Mouse (Mus musculus): Measurements from ENCODE around the gene Polr1b.

The Polr1b gene

DNA sequence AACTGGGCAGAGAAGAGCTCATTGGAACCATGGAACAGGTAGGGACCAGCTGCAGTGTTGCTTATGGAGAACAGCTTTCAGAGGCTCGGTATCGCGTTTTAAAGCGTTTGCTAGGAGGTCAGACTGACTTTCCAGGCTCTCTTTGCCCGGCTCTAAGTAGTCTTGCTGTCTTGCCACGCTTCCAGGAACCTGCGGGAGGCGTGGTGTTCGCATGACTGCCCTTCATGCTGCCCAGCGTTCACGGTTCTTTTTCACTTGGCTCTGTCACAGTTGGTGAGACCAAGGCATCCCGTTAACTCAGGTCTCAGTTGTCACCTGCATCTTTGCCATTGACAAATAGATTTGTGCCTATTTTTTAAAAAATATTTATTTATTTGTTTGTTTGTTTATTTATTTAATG lies 17.3 kb downstream of the Polr1b start:
- no peak for DNase-seq (ENCODE audit: low read depth)

DNA sequence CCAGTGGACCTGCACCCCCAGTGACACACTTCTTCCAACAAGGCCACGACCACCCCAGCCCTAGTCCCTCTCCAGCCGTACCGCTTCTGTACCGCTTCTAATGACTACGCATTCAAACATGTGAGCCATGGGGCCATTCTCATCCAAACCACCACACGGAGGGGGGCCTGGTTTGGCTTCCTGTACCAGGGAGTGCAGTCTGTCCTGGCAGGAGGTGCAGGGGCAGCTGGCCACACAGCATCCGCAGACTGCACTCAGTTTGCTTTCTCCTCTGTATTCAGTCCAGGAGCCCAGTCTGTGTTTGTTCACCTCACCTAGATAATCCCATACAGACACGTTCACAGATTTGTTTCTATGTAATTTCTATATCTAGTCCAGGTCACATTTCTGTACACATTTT lies 21.2 kb downstream of the Polr1b start:
- no peak for DNase-seq (ENCODE audit: low read depth)

DNA sequence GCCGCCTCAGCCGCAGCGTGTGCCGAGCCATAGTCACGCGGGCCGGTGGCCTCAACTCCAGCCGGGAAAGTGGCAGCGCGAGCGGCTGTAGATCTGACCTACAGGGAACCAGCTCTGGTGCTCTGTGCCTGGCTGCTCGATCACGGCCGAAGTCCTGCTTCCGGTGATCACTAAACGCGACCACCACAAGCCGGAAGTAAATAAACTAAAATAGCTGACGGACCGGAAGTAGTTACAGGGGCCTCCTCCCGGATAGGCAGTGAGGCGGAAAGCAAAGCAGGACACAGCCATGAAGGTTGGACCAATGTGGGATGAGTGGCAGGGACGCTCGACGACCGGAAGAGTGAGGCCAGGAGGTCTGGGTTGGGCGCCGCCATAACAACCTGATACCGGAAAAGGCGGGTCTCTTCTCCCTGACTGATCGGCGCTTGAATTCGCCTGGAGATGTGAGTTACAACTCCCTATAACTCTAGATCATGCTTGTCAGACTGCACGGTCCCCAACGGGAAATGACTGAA lies 28.7 kb downstream of the Polr1b start, which contains the start of gene Chchd5:
Chchd5 (plus strand) TSS at position 289 of the 518 bp plus-strand sequence.
- peak; percentile 84 for DNase-seq (ENCODE audit: low read depth)

DNA sequence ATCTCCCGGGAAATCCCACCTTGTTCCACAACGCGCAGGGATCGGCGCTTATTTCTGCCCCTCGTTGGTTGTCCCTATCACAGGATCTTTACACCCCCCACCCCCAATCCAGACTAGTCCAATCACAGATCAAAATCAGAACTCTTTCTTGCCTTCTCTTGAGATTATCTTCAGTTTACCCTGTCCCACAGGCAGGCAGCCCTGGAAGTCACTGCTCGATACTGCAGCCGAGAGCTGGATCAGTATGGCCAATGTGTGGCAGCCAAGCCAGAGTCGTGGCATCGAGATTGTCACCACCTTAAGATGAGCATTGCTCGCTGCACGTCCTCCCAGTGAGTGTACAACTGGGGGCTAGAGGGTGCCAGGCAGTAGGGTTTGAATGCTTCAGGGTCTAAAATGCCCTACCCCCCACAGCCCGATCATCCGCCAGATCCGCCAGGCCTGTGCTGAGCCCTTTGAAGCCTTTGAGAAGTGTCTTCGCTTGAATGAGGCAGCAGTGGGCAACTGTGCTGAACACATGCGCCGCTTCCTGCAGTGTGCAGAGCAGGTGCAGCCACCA lies 29.3 kb downstream of the Polr1b start:
- peak; percentile 13 for DNase-seq (ENCODE audit: low read depth)

DNA sequence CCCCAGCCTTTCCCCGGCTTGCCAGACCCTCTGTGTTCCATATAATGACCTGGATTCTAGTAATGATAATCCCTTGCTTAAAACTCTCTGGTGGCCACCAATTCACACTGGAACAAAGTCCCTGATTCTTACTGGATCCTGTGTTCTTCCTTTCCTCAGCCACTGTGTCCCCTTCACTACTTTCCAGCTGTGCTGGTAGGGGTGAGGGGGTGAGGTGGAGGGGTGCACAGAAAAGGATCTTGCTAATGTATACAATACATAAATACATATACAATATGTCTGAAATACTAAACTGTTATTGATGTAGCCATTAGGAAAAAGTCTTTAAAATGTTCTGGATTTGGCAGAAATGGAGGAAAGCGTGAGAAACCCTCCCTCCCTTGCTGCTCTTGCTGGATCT lies 30.0 kb downstream of the Polr1b start:
- DNase-seq (ENCODE audit: low read depth), result no peak

DNA sequence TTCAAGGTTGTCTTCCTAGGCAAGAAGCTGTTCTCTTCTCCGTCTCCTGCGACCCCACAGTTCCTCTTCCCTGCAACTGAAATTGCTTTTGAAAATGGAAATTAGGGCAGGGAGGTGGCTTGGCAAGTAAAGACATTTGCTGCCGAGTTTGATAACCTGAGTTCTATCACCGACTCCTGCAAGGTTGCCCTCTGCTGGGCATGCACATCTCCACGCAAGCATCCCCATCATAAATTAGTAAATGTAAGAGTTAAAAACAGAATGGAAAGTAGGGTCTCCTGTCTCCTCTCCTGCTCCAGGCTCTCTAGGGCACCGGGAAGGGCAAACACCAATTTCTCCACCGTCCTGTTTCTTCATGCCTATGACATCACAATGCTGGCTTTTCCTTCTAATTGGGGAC lies 31.4 kb downstream of the Polr1b start:
- no peak for DNase-seq (ENCODE audit: low read depth)

DNA sequence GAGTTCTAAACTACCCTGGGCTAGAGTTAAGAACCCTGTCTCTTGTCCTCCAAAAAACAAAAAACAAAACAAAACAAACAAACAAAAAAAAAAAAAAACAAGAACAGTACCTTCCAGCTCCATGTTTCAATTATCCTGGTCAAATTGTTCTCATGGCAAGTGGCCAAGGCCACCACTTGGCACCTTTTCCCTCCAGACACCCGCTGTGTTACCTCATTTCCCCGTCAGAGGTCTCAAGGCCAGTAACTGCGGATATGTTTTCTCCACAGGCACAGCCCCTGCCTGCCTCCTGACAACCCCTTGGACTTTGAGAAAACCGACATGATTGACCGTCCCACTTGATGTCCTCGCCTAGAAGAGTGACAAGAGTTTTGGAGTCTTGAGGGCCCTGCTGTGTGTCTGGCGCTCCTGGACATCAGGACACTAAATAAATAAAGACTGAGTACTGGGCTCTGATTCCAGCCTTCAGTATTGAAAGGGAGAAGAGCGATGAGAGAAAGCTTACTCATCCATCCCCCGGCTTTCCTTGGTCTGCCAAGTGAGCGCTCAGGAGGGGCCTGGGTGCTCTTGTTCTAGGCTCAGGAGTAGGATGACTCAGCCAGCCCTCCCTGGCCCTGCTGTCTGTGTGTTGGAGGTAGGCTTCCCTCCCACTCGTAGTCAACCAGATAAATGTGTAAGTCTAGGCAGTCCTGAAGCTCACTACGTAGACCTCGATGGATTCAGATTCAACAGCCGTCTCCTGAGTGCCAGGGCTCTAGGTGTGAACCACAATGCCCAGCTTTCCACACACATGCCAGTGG lies 32.4 kb downstream of the Polr1b start:
- no peak for DNase-seq (ENCODE audit: low read depth)

DNA sequence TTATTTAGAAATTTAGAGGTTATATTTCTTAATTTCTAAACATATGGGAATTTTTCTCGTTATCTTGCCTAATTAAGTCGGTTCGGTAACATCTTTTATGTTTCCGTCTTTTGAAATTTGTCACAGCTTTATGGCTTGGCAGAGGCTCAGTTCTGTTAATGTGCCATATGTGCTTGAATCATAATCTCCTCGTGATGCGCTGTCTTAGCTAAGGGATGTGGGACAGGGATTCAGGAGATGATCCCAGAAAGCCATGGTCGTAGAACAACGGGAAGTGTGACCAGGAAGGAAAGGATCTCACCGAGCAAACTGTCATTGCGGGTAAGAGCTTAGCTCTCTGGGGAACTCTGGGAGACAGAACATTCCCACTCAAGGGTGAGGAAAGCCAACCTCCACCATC lies 39.1 kb downstream of the Polr1b start:
- no peak for DNase-seq (ENCODE audit: low read depth)

DNA sequence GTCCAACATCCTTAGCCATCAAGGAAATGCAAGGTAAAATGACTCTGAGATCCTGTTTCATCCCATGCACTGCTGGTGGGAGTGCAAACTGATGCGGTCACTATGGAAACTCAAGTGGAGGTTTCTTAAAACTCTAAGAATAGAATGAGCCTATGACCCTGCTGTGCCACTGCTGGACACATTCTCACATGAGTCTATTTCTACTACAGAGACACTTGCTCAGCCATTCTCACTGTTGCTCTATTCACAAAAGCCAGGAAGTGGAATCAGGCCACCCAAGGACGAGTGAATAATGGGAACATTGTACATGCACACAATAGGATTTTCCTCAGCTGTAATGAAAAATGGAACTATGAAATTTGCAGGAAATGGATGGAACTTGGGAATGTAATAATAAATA lies 48.0 kb downstream of the Polr1b start:
- no peak for DNase-seq (ENCODE audit: low read depth)

DNA sequence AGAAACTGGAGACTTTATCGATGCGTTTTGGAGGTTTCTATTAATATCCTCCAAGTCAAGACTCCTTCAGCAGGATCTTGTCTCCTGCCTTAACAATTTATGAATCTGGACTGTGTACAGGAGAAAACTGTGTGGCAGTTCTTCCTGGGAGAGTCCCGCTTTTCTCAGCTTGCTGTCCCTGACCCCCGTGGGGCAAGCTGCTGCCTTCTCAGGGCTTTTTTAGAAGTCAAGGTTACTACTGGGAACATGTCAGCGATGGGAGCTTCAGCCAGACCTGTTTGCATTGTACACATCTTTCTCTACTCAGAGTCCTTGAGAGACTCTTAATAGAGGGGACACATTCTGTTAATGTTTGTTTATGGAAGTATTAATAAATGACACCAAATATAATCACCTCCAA lies 49.6 kb downstream of the Polr1b start:
- no peak for DNase-seq (ENCODE audit: low read depth)

DNA sequence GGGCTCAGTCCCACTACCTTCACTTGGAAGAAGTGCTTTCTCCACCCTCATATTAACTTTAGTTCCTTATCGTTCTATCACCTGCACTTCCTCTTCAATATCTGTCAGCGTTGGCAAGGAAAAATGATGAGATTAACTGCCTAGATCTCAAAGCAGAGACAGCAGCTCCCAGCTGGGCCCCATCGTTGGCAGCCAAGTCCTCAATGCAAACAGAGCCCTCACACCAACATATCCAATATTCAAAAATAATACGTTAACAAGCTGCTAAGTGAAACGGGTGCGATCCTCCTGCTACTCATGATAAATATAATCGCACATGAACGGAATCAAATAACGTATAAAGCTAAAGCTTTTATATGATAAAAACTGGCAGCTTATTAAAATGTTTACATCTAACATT lies 50.3 kb downstream of the Polr1b start:
- no peak for DNase-seq (ENCODE audit: low read depth)

DNA sequence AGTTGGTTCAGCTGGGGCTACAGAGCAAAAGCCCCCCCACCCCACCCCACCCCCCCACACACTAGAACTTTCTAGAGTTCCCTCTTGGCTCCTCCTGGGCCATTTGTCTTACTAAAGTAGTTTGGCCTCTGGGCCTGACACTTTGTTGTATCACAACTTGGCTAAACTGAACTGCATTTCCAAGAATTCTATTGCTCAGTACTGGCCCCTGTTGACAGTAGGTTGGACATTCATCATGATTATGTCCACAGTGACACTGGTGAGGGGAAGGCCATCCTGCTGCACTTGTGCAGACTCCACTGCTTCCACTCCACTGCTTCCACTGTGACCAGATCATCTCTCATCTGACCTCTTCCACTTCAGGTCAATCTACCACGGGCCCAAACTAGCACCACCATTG lies 52.0 kb downstream of the Polr1b start:
- no peak for DNase-seq (ENCODE audit: low read depth)

DNA sequence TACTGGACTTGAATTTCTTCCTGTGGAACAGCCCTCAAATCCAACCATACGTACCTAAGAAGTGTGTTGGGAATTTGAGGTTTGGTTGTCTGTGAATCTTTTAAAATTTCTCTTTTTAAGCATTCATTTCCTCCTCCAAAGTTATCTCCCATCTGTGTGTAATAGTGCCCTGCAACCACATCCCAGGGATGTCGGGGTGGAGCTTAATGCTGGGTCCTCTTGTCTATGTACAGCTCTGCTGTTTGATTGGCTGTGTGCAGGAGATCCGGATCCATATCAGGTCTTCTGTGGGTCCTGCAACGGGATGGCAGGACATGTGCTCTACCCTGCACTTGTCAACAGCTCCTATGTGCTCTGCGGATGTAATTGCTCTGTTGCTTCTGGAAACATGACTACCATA lies 64.0 kb downstream of the Polr1b start:
- no peak for DNase-seq (ENCODE audit: low read depth)

DNA sequence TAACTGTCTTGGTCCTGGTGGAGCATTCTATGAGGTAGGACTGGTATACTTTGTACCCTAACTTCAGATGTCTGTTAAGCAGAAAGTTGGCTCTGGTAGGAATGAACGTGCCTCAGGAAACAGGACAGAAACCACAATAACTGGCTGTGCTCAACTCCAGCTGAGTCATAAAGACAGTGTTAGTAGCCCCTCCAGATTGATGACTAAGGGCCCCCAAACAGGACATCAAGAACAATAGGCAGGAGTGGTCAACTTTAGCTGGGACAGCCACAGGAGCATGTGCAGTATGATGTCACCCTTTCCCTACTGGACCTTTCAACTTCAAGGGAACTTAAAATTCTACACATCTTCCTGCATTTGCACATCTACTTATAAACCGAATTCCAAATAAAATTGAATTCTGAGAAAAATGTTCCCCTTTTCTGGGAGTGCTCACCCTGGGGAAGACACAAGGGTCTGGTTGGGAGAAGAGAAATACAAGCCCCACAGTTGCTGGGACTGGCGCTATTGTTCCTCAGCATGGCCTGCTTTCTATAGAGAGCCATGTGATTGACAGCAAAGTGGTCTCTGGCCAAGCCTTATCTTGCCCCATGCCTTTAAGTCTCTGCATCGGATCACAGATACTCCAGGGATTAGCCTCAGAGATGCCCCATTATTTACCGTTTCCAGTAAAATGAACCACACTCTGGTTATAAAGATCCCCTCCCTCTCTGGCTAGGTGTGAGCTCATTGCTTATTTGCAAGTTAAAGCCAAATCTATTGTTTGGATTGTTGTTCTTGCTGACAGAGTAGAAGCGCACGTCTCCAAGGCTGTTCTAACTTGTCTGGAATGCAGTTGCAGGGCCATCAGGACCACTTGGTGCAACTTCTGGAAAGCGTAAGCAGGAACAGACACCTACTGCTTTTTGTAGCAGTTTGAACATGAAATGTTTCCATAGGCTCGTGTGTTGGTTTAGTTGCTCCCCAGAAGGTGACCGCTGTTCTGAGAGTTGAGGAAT lies 66.0 kb downstream of the Polr1b start:
- DNase-seq (ENCODE audit: low read depth), result no peak

DNA sequence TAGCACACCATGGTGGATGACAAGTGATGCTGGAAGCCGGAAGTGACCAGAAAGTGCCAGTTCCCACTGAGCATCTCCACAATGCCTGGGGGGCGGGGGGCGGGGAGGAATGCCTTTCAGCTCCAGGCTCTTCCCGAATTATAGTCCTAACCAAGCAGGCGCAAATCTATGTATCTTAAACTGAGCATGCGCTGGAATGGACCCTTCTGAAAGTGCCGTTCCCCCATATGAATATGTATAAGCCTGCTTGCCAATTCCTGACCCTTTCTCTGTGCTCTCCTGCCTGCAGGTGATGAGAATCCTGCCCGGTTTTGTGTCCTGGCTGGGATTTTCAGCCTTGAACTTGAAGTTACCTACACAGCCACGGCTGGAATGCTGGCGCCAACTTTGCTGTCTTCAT lies 72.6 kb downstream of the Polr1b start:
- DNase-seq (ENCODE audit: low read depth), result no peak

DNA sequence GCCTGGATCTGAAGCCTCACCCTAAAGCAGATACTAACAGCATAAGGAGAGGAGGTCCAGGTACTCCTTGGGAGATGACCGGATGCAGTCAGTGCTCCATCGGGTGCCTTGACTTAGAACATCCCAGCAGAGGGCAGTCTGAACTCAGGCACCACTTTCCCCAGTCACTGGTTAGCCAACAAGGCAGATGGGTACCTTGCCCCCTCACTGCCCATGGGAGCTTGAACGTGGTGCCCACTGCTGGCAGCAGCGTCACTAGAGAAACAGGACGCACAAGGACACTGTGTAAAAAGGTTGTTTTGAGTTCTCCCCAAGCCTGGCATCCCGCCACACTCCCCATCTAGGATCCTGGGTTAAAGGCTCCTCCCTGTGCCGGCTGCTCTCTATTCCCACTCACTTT lies 73.7 kb downstream of the Polr1b start:
- no peak for DNase-seq (ENCODE audit: low read depth)

DNA sequence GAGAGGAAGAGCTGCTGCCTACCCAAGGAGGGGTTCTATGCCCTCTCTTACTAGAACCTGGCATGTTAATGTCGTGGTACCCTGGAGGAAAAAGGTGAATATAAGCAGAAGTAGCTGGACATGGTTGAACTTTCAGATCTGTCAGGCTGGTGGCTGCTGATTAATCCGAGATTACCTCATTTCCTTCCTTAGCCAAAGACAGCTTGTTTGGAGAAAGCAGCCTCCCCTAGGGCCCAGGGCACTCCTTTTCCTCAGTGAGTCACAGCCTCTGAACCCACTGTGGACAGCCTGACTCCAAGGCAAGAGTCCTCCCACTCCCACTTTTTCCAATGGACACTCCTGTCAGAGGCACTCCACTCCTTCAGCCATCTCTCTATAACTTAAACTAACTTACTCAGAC lies 74.8 kb downstream of the Polr1b start:
- DNase-seq (ENCODE audit: low read depth), result no peak

Data from c-Kit-positive CD71-negative TER-119-negative erythroid progenitor cells, embryonic 14.5 days (primary cell).